Mouse (Mus musculus): ENCODE measurements at regions not wholly inside any gene's neighbourhood (a gene's known extent, or its start where the extent isn't known, plus 50 kb on each side); places are given as distances from the start of the nearest gene placed in this dataset.

GRCm38 (mm10) chr3:70321161-70321657 lies 313.8 kb downstream of the Otol1 start:
- no peak for DNase-seq (ENCODE audit: low spot score in 2 of 2)

DNA sequence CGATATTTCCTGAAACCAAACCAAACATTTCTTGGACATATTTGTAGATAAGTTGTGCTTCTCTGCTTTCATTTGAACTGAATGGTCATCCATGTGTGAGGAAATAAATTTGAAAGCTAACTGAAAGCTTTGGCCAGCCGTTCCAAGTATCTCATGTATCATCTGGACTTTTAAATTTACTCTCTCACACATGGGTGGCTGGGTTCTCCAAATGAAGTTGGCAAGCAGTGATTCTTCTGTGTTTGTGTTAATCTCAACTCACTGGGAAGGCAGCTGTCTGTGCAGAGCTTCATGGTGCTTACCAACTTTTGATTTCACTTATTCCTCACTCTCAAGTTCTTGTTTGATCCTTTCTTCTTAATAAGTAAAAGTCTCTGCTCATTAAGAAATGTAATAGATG lies 317.3 kb downstream of the Otol1 start:
- no peak for DNase-seq (ENCODE audit: low spot score in 2 of 2)
